Mouse (Mus musculus) kidney, adult 8-10 months (tissue): ENCODE measurements around the gene Nsmce4a.

Source experiments
- DNase-seq, 2 experiments: peaks; one replicate each; pipeline ENCODE4 v3.0.0; 2022

Nsmce4a gene

DNA sequence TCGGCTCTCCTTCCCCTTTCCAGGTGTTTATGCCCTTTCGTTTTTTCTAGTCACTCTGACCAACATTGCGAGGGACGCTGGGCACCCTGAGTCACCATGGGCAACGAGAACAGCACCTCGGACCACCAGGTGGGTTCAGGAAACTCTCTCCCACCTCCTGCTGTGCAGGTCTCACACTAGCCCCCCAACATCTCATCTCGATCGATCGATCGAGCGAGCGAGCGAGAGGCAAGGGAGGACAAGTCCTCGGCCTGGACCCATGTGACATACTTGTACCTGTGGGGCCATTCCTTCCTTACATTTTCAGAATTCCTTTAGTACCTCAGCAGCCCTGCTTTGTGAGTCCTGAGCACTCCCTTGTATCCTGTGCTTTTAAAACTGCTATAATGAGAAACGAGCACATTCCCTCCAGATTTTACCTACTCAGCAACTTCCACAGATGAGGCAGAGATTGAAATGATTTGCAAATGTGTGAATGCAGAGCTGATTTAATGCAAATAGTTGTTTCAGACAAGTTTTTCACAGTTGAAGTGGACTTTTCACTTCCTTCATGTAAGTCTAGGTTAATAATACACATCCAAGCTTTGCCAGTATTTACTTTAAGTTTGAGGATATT lies 4.6 kb upstream of the Nsmce4a start, which contains the start of gene Tacc2:
Gene Tacc2, plus strand, starts transcription at position 51 of the 616 bp plus-strand sequence.
- peak in 1 of 2 experiments; percentile 41 for DNase-seq

DNA sequence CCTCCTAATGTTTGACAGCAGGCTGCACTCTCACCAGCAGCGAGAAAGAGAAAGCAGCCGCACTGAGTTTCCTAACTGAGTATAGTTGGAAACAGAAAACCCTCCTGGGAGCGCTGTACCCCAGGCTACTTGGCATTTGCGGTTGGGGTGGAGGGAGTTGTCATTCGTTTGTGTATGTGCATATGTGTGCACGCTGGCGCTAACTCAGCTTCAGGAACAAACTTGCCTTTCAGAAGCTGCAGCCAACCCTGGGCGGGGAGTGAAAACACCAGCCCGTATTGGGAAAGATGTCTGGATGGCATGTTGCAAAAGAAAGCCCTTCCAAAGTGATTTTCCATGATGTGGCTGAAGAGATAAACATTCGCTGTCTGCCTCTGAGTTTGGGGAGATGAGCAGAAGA lies 4.1 kb upstream of the Nsmce4a start:
- DNase-seq: no peak

DNA sequence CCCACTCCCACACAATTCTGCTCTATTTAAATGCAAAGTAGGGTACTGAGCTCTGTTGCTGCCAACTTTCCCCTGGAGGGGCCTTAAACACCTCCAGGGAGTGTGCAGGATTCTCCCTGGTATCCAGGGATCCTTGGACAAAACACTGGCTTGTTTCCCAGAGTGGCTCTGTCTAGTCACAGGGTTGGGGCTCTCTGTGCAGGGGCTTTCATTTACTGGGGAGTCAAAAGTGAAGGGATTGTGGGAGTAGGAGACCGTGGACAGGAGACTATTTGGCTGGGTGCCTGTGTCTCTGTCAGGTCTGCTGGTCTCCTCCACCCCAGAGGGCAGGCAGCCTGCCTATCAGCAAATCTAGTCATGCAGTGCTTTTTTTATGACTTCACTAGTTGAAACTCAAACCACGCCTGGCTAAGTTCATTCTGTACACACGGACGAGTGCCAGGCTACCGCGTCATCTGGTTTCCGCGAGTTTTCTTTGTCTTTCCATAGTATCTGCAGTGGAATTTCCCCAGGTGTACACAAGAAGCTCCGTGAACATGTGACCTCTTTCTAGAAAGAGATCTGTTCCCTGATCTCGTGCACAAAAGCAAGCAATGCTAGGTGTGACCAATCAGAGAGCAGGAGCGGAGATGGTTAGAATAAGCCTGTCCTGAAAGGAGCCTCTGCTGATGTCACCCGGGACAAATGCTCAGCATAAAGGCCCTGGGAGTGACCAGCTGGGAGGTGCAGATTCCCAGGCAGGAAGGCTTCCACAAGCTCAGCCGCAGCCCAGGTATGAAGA lies 1.5 kb upstream of the Nsmce4a start:
- DNase-seq: peak; percentile 77 to 86

DNA sequence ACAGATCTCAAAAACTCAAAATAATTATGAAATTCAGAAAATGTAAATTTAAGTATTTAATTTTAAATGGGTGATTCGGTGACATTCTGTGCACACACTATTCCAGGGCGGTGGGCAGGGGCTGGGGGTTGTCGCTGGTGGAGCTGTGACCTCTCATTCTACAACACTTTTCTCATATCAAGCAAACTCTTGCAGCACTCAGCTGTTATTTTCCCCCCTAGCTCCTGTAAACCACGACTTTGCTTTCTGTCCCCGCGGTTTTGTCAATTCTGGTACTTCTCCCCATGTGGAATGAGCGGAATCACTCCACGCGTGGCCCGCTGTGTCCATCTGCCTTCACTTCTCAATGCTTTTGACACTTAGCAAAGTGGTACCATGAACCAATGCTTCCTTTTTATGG lies 828 bp upstream of the Nsmce4a start:
- DNase-seq: no peak

DNA sequence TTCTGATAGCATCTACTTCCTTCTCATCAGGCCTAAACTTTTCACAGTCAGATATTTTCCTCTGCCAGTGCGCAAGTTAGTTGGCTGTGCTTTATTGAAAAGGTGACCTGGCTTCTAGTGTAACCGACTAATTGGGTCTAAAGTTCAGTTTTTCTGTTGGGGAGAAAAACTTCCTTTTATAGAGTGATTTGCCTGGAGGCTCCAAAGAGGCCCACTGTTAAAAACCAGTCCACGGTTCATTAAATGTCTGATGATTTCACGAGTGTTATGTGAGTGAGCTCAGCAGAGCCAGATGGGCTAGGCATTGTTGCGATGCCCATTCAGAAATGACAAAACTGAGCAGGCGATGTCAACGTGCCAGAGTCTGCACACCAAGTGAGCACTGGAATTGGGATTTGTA lies 2.4 kb downstream of the Nsmce4a start:
- DNase-seq: peak; percentile 32 to 61

DNA sequence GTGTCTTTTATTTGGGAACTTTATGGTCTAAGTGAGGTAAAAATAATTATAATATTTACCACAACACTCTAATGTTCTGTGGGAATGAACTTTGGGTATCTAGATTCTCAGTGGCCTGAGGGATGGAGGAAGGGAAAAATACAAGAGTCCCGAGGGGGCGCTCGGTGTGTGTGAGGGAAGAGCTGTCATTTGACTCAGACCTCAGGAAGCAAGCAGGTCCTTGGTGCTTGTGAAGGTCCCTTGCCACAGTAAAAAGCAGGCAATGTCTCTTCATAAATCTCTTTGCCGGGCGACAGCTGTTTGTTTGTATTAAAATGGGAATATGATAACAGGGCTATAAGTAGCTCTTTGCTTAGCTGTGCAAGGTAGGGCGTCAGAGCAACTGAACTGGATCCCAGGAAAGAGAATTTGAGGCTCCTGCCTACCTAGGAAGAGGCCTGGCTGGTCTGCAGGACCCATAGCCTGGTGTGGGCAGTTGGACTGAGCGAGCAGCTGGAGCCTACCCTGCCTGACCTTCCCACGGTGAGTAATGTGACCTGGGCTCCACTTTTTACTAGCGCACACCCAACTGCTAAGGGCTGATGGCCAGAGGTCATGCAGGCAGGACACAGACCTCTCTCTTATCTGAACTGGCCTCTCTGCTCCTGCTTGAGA lies 4.0 kb downstream of the Nsmce4a start:
- DNase-seq: no peak

DNA sequence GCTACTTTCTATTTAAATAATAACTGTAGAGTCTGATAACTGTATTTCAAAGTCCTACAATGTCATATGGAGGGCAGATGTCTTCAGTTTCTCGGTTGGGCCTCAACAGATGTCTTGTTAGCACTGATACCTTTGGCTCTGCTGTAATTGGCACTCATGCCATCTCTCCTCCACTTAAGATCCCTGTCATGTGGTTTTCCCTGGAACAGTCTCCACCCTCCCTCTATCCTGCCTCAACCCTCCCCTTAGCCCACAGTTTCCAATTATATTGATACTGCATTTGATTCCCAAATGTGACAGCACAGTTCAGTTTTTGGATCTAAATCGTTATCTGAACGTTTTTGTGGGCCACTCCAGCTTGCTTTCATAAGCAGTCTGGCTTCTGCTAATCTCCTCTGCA lies 8.3 kb downstream of the Nsmce4a start:
- no peak for DNase-seq

DNA sequence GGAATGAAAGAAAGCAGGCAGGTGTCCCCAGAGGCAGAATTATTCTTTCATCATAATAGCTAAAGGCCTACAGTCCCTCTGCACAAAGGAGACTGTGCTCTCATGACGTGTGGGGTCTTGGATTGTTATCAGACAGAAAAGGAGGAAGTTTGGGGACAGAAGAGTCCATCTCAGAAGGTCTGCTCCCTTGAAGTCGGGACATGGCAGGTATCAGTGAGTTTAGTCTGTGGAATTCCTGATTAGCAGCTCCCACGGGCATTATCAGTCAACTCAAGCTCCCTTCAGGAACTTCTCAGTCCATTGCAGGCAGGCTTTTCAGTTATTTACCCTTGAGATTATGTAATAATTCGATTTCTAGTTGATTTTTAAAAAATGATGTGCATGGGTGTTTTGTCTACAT lies 9.0 kb downstream of the Nsmce4a start:
- no peak for DNase-seq

DNA sequence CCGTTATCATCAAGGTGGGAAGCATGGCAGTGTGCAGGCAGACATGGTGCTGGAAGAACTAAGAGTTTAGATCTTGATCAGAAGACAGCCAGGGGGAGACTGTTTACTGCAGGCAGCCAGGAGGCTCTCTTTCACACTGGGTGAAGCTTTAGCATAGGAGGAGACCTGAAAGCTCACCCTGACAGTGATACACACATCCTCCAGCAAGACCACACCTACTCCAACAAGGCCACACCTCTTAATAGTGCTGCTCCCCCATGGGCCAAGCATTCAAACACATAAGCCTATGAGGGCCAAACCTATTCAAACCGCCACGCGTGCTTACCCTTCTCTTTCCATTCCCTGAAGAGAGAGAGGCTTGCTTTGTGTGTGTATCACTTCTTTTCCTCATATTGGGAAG lies 9.6 kb downstream of the Nsmce4a start:
- no peak for DNase-seq

DNA sequence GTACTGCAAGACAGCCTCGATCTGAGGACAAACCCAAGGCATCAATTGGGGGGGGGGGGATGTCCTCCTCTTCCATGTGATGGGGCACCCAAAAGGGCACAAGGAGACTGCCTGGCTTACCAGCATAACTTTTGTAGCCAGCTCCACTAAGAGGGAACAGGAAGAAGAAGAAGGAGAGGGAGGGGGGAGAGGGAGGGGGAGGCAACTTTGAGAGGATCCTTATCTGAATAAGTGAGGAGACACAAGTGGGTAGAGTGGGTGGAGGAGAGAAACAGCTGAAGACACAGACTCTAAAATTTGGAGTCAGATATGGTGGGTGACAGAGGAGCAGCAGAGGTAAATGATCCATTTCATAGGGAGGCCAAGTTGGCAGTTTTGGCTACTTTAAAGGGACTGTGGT lies 12.0 kb downstream of the Nsmce4a start:
- no peak for DNase-seq

DNA sequence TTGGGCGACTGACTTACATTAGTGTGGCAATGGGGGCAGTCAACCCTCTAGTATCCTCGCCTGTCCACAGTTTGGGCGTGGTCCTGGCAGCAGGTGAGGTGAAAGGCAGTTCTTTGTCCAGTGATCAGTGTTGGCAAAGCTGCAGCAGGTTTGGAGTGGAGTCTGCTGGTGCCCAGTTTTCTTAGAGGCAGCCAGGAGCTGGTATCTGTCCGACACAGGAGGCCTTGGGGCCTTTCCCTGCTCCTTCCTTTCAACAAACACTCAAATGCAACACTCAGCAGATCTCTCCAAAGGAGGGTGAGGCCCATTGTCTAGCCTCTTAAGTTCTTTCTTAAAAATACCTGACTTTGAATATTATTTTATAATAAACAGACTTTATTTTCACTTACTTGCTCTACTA lies 14.3 kb downstream of the Nsmce4a start:
- DNase-seq: no peak

DNA sequence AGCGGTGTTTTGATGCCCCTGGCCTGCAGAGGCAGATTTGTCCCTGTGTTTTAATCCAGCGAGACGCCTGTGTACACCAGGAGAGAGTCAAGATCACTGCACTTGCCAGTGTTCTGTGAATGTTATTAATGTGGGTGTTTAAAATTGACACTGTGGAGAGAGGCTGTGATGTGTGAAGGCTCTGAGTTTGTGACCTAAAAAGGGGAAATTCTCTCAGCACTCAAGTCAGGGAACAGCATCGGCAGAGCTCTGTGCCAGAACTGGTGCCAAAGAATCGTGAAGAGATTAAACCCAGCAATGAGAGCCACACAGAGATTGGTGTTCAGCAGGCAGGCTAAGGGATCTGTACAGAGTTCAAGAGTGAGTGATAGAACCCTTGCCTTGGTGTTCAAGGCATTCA lies 17.3 kb downstream of the Nsmce4a start:
- no peak for DNase-seq

DNA sequence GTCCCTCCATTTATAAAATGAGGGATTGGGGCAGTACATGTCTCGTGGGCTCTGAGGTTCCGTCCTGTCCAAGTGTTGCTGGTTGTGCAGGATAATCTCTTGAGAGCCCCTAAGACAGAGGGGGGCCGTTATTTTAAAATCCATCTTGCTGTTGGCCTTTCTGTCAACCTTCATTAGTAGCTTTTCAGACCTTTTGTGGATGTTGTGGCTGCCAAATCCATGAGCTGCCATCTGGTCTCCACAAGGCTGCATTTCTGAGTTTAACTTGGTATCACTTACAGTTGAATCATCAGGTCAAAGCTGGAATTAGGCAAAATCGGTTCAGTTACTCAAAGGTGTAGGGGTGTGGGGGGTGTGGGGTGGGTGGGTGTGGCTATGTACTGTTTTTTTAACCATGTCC lies 19.6 kb downstream of the Nsmce4a start:
- DNase-seq: no peak

DNA sequence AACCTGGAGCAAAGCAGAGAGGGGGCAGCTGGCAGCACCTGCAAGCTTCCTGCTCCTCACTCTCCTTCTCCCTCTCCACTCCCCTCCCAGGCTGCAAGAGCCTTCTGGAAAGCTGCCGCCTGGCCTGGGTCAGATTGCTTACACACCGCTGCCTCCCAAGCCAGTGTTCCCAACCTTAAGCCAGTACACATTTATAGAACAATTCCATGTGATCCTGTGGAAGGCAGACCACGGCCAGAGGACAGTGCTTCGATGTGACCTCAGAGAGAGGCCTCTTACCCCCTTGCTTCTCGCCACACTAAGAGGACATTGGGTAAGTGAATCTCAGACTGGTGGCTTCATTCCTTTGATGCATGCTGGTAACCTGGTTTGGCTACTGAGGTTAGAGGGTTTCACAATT lies 20.1 kb downstream of the Nsmce4a start:
- DNase-seq: no peak

DNA sequence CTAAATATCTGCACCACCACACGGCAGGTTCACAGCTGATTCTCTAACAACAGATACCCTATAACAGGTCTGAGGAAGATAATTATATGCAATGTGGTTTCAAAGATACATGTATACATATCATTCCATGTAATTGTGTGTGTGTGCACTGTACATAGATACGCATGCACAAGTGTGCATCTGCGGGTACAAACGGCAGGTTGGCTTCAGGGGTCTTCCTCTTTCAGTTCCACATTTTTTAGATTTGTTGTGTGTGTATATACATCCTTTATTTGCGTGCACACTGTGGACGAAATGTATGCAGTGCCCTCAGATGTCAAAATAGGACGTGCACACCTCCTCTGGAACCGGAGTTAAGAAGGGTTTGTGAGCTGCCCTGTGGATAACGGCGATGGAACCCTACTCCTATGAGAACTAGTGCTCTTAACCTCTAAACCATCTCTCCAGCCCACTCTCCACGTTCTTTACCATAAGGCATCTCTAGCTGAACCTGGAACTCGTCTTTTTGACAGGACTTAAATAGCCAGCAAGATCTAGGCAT lies 25.2 kb downstream of the Nsmce4a start:
- no peak for DNase-seq

DNA sequence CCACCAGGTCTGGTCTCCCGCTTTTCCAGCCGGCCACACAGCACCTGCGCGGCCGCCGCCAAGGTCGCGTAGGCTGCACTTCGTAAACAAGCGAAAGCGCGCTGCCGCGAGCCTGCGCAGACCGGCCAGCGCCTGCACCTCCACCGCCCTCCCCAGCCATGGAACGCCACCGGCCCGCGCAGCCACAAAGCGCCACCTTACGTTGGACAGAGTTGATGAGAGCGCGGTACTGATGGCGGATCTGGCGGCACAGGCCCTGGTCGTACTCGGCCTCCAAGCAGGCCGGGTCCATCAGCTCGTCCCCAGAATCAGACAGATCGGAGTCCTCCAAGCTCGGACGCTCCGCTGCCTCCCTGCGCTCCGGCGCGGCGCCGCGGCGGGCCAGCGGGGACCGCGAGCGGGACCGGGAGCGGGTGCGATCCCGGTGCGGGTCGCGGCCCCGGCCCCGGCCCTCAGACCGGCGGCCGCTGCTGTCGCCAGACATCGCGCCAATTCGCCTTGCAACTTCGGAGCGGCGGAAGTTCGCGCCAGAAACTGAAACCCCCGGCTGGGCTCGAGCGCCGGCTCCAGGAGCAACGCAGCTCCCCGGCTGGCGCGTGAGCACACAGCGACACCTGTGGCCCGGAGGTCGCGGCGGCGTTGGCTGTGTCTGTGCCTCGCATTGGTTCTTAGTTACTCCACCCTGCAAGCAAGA lies 26.0 kb downstream of the Nsmce4a start:
- peak; percentile 87 to 91 for DNase-seq

DNA sequence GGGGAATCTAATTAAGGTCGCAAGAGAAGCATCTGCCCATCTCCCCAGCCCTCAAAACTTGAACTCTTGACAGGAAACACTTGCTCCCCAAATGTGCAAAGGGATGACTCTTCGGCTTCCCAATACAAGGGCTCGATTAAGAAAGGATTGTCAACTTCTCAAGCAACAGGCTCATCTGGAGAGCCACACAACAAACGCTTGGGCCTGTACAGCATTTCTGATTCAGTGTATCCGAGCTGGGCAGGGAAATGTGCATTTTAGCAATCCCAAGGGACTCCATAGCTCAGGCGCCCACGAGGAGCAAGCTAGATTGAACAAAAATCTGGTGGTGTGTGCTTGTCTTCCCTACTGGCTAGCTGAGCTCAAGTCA lies 26.5 kb downstream of the Nsmce4a start:
- no peak for DNase-seq

DNA sequence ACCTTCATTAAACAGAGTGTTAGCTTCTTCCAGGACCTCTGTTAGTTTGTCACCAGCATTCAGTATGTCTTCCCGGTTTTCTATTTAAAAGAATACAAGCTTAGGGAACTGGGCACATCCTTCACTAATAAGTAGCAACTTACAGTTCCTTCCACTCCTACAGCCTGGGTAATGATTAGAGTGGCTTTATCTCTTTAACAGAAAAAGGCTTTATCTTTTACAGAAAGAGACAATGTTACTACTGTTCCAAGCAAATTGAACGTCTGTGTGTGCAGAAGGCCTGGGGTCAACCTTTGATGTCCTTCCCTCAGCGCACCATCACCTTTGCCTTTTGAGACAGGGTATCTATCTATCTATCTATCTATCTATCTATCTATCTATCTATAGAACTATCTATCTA lies 27.0 kb downstream of the Nsmce4a start:
- no peak for DNase-seq

DNA sequence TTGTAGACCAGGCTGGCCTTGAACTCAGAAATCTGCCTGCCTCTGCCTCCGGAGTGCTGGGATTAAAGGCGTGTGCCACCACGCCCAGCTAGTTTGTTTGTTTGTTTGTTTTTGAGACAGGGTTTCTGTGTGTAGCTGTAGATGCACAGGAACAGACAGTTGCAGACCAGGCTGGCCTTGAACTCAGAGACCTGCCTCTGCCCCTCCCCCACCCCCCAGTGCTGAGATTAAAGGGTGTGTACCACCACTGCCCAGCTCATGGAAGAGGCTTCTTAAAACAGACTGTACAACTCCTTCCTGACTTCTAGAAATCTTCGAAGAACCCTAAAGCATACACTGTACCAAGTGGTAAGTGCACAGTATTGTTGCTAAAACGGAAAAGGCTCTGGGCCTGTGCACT lies 27.5 kb downstream of the Nsmce4a start:
- no peak for DNase-seq

DNA sequence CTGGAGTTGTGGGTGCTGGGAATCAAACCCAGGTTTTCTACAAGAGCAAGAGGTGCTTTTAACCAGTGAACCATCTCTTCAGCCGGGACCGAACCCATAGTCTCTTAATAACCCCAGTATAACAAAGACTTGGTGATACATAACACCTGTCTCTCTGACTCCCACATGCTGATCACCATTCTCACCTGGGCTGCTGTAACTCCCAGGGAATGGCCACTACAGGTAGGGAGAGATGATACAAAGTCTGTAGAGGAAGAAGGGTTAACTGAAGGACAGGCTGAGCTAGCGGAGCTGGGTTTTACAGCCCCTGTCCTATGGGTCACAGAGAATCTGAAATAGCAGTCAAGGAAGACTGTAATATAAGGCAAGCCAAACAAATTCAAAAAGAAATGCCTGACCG lies 29.7 kb downstream of the Nsmce4a start:
- DNase-seq: no peak

DNA sequence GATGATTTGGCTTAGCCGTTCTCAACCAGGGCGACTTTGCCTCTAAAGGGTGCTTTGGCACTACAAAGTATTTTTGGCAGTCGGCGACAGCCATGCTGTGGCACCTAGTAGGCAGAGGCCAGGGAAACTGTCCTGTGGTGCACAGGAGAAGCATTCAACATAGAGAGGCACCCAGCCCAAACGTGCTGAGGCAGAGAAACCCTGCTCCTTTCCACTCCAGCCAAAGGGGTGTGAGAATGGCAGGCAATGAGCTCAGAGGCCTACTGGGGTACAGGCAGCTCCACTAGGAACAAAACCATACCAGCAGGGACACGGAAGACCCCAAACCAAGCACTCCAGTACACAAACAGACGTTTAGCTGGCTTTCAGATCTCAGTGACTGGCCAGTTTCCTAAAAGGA lies 32.7 kb downstream of the Nsmce4a start:
- DNase-seq: no peak

DNA sequence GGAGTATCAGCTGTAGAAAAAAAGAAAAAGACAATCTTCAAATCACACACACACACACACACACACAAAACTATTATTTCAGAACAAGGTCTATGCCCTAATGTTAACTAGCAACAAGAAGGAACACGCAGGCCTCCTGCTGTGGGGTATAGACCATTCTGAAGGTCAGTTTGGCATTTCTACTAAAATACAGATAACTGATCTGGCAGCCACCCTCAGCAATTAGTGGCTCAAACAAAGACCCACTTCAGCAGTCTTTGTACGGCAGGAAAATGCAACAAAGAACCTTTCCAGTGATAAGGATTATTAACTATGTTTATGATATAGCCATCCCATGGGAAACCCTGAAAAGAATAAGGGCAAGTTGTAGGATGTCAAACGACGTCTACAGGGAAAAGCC lies 35.9 kb downstream of the Nsmce4a start:
- no peak for DNase-seq

DNA sequence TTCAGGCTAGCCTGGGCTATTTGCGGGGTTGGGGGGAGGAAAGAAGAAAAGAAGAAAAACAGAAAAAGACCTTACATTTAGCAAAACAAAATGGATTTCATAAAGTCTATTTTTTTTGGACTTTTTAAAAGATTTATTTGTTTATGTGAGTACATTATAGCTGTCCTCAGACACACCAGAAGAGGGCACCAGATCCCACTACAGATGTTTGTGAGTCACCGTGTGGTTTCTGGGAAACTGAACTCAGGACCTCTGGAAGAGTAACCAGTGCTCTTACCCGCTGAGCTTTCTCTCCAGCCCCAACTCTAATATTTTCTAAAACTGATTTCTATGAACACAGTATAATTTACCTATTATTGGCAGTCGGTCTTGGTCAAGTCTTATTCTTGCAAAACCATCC lies 37.7 kb downstream of the Nsmce4a start:
- no peak for DNase-seq
